Mouse (Mus musculus) neutrophil, adult 83 days (primary cell): ENCODE results near the gene Rbm17. TPM values are rescaled to one million over a fixed set of nuclear protein-coding genes. Genes with fewer than 3 reads are reported as not detected.

Experiments
- total RNA-seq, 2 experiments: library from RNA; stranded (reverse); gene quantifications; one replicate each; pipeline ENCODE4 v1.2.4; 2023

The Rbm17 gene
- total RNA-seq: 10 to 100 TPM; 74.0 to 90.2 TPM

GRCm38 (mm10) chr2:11604053-11604452 lies at the start of gene Rbm17:
Gene Rbm17 (minus strand): TSS chr2:11604153.

GRCm38 (mm10) chr2:11642451-11642941 lies 38.5 kb upstream of the Rbm17 start, which contains the start of gene Il2ra:
Gene Il2ra (plus strand): TSS chr2:11642807.

GRCm38 (mm10) chr2:11625890-11626289 lies 21.9 kb upstream of the Rbm17 start, which contains the start of gene Gm17490:
Gene Gm17490 (minus strand): TSS chr2:11626264.

GRCm38 (mm10) chr2:11553471-11554400 lies 50.2 kb downstream of the Rbm17 start, which contains the start of gene Pfkfb3:
Gene Pfkfb3 (minus strand): TSS chr2:11554077.

Other genes with a start within 250 kb of the Rbm17 start
- 10 to 100 TPM; 57.9 to 59.2 TPM for gene Pfkfb3, start 50.1 kb downstream of the Rbm17 start, total RNA-seq
- gene Gm17490, start 22.1 kb upstream of the Rbm17 start, total RNA-seq: not detected
- gene Il2ra, start 38.7 kb upstream of the Rbm17 start, total RNA-seq: under 1 TPM; 0.24 to 0.33 TPM
- 1 to 10 TPM; 7.3 to 9.5 TPM for gene Il15ra, start 101.1 kb upstream of the Rbm17 start, total RNA-seq
- gene Fbh1, start 173.4 kb upstream of the Rbm17 start, total RNA-seq: 10 to 100 TPM; 70.0 to 70.7 TPM
- 10 to 100 TPM; 64.2 to 75.6 TPM for gene Ankrd16, start 173.7 kb upstream of the Rbm17 start, total RNA-seq